Mouse (Mus musculus) adrenal gland, adult 10 weeks (tissue): ENCODE measurements around the gene Man1b1. TPM values are rescaled to one million over a fixed set of nuclear protein-coding genes. Genes with fewer than 3 reads are reported as not detected.

Experiments
- polyA plus RNA-seq: library from polyadenylated mRNA; stranded (reverse); fragments of 350-450 nt; fragmentation: Illumina TruSeq; extraction: RNeasy Lipid Tissue Mini Kit (QIAGEN cat#74804); gene quantifications from one replicate; pipeline ENCODE4 v1.2.3, GENCODE M21; 2014; ENCODE audit warnings: low read depth, low replicate concordance

Man1b1 gene
- 23.9 TPM for polyA plus RNA-seq

DNA sequence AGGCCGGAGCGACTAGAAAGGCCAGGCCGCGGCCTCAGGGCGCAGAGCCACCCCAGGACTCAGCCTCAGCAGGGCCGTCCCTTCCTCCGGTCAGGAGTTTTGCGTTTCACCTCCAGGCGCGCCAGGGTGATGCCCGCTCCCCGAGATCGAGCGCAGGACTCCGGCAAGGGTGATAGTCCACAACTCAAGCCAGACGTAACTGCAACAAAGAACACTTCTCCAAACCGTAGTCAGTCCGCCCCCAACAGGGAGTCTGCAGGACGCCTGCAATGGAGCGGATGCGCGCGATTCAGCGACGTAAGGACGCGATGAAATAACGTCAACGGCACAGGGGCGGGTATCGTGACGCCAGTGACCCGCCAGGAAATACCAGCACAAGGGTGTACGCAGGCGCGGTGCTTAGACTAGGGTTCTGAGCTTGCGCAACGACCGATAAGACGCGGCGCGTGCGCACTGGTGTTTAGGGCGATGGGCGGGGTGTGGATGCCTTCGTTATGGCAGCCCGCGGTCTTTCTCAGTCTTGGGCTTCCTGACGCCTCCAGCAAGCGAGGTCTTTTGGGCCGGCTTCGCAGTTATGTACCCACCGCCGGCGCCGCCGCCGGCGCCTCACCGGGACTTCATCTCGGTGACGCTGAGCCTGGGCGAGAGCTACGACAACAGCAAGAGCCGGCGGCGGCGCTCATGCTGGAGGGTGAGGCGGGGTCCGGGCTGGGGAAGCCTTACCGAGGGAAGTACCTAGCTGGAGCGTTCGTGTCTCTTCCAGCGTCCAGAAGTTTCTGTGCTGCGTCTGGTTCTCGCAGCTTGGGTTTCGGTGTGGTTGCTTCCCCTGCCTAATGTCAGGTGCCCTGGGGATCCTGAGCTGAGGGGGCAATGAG, at the start of gene Man1b1:
Gene Man1b1, plus strand, starts transcription at position 53 of the 875 bp plus-strand sequence.

DNA sequence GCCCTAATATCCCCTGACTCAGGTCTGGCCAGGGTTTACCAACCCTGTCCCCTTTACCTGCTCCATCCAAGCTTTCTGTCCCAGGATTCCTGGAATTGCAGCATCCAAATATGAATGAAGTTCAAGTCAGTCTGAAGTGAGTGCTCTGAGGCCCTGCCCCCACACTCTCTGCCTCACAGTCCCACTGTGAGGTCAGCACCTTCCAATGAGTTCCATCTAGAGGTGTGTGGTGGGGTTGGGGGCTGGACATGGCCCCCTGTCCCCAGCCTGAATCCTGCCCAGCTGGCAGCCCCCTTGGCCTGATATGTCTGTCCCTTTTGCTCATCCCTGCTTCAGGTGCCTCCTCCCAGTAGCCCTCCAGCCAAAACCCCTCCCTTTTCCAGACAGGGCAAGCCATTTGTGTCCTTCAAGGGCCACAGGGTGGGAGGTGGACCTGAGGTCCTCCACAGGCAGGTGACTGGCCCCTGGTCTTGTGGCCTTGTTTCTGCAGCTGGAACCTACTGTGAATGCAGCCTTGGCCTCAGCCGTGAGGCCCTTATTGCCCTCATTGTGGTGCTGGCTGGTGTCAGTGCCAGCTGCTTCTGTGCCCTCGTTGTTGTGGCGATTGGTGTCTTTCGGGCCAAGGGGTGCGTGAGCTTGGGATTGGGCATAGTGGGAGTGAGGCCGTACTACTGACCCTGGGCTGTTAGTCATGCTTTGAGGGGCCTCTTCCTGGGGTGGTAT, 44.0 kb upstream of the Man1b1 start, which contains the start of gene Tmem210:
Gene Tmem210, plus strand, starts transcription at position 219 of the 723 bp plus-strand sequence.

DNA sequence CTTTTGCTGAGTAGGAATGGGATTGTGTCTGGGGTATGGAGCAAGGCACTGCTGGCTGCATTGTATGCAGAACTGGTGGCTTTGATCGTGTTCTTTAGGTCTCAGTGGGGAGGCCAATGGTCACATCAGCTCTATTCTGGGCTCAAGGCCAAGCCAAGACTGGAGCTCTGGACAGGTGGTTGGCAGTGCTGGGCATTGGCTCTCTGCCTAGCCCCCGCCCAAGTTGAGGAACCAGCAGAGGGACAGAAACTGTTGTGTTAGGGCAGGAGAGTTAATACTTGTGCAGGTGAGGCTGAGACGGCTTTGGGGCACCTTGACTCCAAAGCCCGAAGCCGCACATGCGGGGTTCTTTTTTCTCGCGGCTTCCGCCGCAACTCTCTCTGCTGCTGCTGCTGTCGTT, 42.5 kb upstream of the Man1b1 start, which contains the start of gene Lrrc26:
Gene Lrrc26, plus strand, starts transcription at position 265 of the 400 bp plus-strand sequence.

GRCm38 (mm10) chr2:25318971-25319773, 13.0 kb upstream of the Man1b1 start, which contains the start of gene Grin1:
TSS of gene Grin1 (minus strand) at chr2:25319187.

GRCm38 (mm10) chr2:25356208-25357079, 24.3 kb downstream of the Man1b1 start, which contains the start of gene Dpp7:
TSS of gene Dpp7 (minus strand) at chr2:25356359.

DNA sequence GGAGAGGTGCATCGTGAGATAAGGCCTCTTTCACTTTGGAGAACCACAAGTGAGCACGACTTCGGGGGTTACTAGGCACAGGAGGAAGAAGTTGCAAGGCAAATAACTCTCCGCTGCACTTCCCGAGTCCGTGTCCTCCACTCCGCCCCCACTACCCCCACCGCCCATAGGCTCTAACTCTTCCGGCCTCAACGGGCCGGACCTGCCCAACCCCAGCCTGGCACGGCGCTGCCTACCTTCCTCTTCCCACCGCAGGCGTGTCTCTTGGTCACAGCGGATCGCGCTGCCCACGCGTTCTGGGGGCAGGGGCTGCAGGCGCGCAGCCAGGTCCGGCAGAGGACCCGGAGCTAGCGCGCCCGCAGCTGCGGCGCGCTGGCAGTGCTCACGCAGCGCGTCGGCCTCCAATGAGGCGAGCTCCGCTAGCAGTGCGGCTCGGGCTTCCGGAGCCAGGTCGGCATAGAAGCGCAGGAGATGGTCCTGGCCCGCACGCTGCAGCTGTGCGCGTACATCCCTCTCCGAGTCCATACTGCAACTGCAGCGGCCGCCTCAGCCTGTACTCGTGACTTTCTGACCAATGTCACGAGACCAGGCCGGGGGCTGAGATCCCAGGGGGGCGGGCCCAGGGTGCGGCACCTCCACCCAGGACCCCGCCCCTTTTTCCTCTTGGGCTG, 33.1 kb downstream of the Man1b1 start, which contains the start of gene Uap1l1:
Gene Uap1l1, minus strand, starts transcription at position 592 of the 671 bp plus-strand sequence.

GRCm38 (mm10) chr2:25371764-25372643, 39.9 kb downstream of the Man1b1 start, which contains the start of gene Sapcd2:
TSS of gene Sapcd2 (plus strand) at chr2:25372321.

DNA sequence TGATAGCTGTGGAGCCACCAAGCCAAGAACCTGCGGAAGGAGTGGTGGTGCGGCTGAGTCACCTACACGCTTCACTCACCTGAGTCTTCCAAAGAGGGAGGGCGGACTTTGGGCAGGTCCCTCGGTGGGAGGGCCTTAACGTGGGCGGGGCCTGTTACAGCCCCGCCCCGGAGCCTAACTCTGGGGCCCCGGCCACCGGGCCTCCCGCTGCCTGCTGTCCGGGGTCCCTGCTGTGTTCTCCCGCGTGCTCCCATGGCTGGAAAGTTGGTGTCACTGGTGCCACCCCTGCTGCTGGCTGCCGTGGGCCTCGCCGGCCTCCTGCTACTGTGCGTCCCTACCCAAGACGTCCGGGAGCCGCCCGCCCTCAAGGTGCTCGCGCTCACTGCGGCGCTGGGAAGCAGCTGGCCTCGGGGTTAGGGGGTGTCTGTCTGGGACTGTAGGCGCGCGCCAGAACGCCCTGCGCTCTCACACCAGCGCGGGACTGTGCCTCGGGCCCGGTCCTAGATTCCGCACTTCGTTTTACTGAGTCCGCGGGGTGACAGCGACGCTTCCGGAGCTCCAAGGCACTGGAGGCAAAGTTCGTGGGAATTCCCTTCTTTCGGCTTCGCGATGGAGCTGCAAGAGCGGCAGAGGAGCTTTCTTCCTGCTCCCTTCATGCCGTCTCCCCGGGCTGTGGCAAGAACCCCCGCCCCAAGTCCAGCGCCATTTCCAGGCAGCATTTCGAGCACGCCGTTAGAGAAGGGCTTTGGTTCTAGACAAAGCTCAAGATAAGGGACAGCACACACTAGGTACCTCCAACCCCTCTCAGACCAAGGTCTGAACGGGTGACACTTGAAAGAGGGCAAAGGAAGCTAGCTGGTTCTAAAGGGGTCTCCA, 63.8 kb downstream of the Man1b1 start, which contains the start of gene Entpd2:
Gene Entpd2, plus strand, starts transcription at position 154 of the 876 bp plus-strand sequence.

GRCm38 (mm10) chr2:25399051-25399450, 66.9 kb downstream of the Man1b1 start, which contains the start of gene Npdc1:
TSS of gene Npdc1 (plus strand) at chr2:25399351.

Other genes starting within 250 kb of the Man1b1 start
- not detected for gene Noxa1, start 237.2 kb upstream of the Man1b1 start, polyA plus RNA-seq
- 3.8 TPM for gene Nrarp, start 151.6 kb upstream of the Man1b1 start, polyA plus RNA-seq
- 5.8 TPM for gene Tor4a, start 135.5 kb upstream of the Man1b1 start, polyA plus RNA-seq
- 6.9 TPM for gene Nelfb, start 120.8 kb upstream of the Man1b1 start, polyA plus RNA-seq
- gene Stpg3, start 117.7 kb upstream of the Man1b1 start, polyA plus RNA-seq = not detected
- gene Fam166a, start 113.6 kb upstream of the Man1b1 start, polyA plus RNA-seq = not detected
- gene Tubb4b, start 107.6 kb upstream of the Man1b1 start, polyA plus RNA-seq = 50.4 TPM
- not detected for gene Slc34a3, start 98.0 kb upstream of the Man1b1 start, polyA plus RNA-seq
- not detected for gene Rnf224, start 95.6 kb upstream of the Man1b1 start, polyA plus RNA-seq
- not detected for gene Rnf208, start 90.1 kb upstream of the Man1b1 start, polyA plus RNA-seq
- not detected for gene Cysrt1, start 89.9 kb upstream of the Man1b1 start, polyA plus RNA-seq
- 0.93 TPM for gene AL732309.1, start 85.5 kb upstream of the Man1b1 start, polyA plus RNA-seq
- not detected for gene Tmem203, start 76.9 kb upstream of the Man1b1 start, polyA plus RNA-seq
- gene Tprn, start 69.7 kb upstream of the Man1b1 start, polyA plus RNA-seq = 0.52 TPM
- gene Ssna1, start 59.9 kb upstream of the Man1b1 start, polyA plus RNA-seq = 2.9 TPM
- 6.7 TPM for gene Anapc2, start 59.9 kb upstream of the Man1b1 start, polyA plus RNA-seq
- gene Tmem210, start 44.2 kb upstream of the Man1b1 start, polyA plus RNA-seq = not detected
- gene Lrrc26, start 42.4 kb upstream of the Man1b1 start, polyA plus RNA-seq = not detected
- 2.7 TPM for gene Grin1, start 13.2 kb upstream of the Man1b1 start, polyA plus RNA-seq
- 15.1 TPM for gene Dpp7, start 24.0 kb downstream of the Man1b1 start, polyA plus RNA-seq
- gene Uap1l1, start 33.3 kb downstream of the Man1b1 start, polyA plus RNA-seq = 0.41 TPM
- gene Sapcd2, start 40.0 kb downstream of the Man1b1 start, polyA plus RNA-seq = not detected
- 1.6 TPM for gene Entpd2, start 63.5 kb downstream of the Man1b1 start, polyA plus RNA-seq
- 16.0 TPM for gene Npdc1, start 67.0 kb downstream of the Man1b1 start, polyA plus RNA-seq
- not detected for gene Fut7, start 90.9 kb downstream of the Man1b1 start, polyA plus RNA-seq
- 1.9 TPM for gene Abca2, start 96.4 kb downstream of the Man1b1 start, polyA plus RNA-seq
- gene Clic3, start 124.5 kb downstream of the Man1b1 start, polyA plus RNA-seq = not detected
- 1.5 TPM for gene Paxx, start 128.8 kb downstream of the Man1b1 start, polyA plus RNA-seq
- not detected for gene Ptgds, start 137.7 kb downstream of the Man1b1 start, polyA plus RNA-seq
- gene Lcn12, start 161.6 kb downstream of the Man1b1 start, polyA plus RNA-seq = not detected
- 1.3 TPM for gene Fbxw5, start 168.4 kb downstream of the Man1b1 start, polyA plus RNA-seq
- gene C8g, start 169.4 kb downstream of the Man1b1 start, polyA plus RNA-seq = not detected
- gene Traf2, start 214.6 kb downstream of the Man1b1 start, polyA plus RNA-seq = 1.6 TPM
- 3.3 TPM for gene Edf1, start 225.5 kb downstream of the Man1b1 start, polyA plus RNA-seq
- 1.6 TPM for gene Mamdc4, start 242.5 kb downstream of the Man1b1 start, polyA plus RNA-seq
- not detected for gene Phpt1, start 242.9 kb downstream of the Man1b1 start, polyA plus RNA-seq
- not detected for gene Ajm1, start 249.4 kb downstream of the Man1b1 start, polyA plus RNA-seq